Mouse (Mus musculus) left cerebral cortex, postnatal 14 days (tissue): ENCODE measurements around the gene Prr12. TPM values are rescaled to one million over a fixed set of nuclear protein-coding genes. Genes with fewer than 3 reads are reported as not detected.

Source experiments
- DNase-seq, 2 experiments: peaks; one replicate each; pipeline ENCODE4 v3.0.0; 2021 to 2022; ENCODE audit warnings: low spot score in 2 of 2, mixed read lengths in 1 of 2
- intact Hi-C: fragments of 180-260 bp; cut with DNase I; formaldehyde crosslinking; loops from one replicate; pipeline ENCODE4 v1.15.1; 2025
- total RNA-seq, 2 experiments: library from RNA; stranded (reverse); gene quantifications; 2 replicates each; pipeline ENCODE4 v1.2.3; 2021

Prr12 gene
- total RNA-seq, 2 experiments from 2014 or later = 61.4 to 65.7 TPM

- intact Hi-C loops = no loop called here
- no peak for DNase-seq
These were observed 39.9 kb downstream of the Prr12 start for GRCm38 (mm10) chr7:45012824-45013223.

- DNase-seq = no peak
- intact Hi-C loops = no loop called here
These were observed 40.7 kb downstream of the Prr12 start for GRCm38 (mm10) chr7:45012011-45012410.

GRCm38 (mm10) chr7:45008411-45008810 is 44.3 kb downstream of the Prr12 start:
- intact Hi-C loops = no loop called here
- DNase-seq = no peak

GRCm38 (mm10) chr7:45007846-45008245 is 44.8 kb downstream of the Prr12 start:
- intact Hi-C loops = no loop called here
- no peak for DNase-seq

GRCm38 (mm10) chr7:45007141-45007540 is 45.5 kb downstream of the Prr12 start:
- no peak for DNase-seq
- intact Hi-C loops = no loop called here

- no peak for DNase-seq
- intact Hi-C loops = no loop called here
These were observed 46.2 kb downstream of the Prr12 start for GRCm38 (mm10) chr7:45006503-45006902.

- DNase-seq = no peak
- intact Hi-C loops = no loop called here
These were observed 47.2 kb downstream of the Prr12 start for GRCm38 (mm10) chr7:45005321-45005992.

- intact Hi-C loops = no loop called here
- no peak for DNase-seq
These were observed 48.1 kb downstream of the Prr12 start for GRCm38 (mm10) chr7:45004546-45004945.

GRCm38 (mm10) chr7:45002440-45002839 is 50.2 kb downstream of the Prr12 start:
- no peak for DNase-seq
- intact Hi-C loops = no loop called here

GRCm38 (mm10) chr7:45000539-45001114 is 52.1 kb downstream of the Prr12 start:
- no peak for DNase-seq
- intact Hi-C loops = no loop called here

- intact Hi-C loops = no loop called here
- no peak for DNase-seq
These were observed 52.9 kb downstream of the Prr12 start for GRCm38 (mm10) chr7:44999753-45000152.

GRCm38 (mm10) chr7:44998501-44998955 is 54.2 kb downstream of the Prr12 start, which contains the start of gene Bcl2l12:
Bcl2l12 (minus strand) TSS chr7:44998712.
- intact Hi-C loops = no loop called here

GRCm38 (mm10) chr7:44997940-44998428 is 54.7 kb downstream of the Prr12 start:
- intact Hi-C loops = no loop called here
- no peak for DNase-seq

More at GRCm38 (mm10) chr7:44998501-44998955, 54.2 kb downstream of the Prr12 start, which contains the start of gene Bcl2l12:
- no peak for DNase-seq

- peak; percentile 95 to 97 for DNase-seq
- intact Hi-C loops = no loop called here
These were observed 55.3 kb downstream of the Prr12 start, which contains the start of gene Irf3 for GRCm38 (mm10) chr7:44997231-44997939. Irf3 (plus strand) TSS chr7:44997648.

GRCm38 (mm10) chr7:44996672-44997071 is 56.0 kb downstream of the Prr12 start:
- DNase-seq = no peak
- intact Hi-C loops = no loop called here

GRCm38 (mm10) chr7:44986879-44987718 is 65.6 kb downstream of the Prr12 start:
- intact Hi-C loops = no loop called here
- no peak for DNase-seq

GRCm38 (mm10) chr7:44986192-44986878 is 66.3 kb downstream of the Prr12 start, which contains the start of gene Prmt1:
Prmt1 (minus strand) TSS chr7:44986568.
- intact Hi-C loops = no loop called here
- DNase-seq = peak; percentile 98 to 100

GRCm38 (mm10) chr7:44985595-44986191 is 67.0 kb downstream of the Prr12 start:
- DNase-seq = peak; percentile 61 to 64
- intact Hi-C loops = no loop called here
